Mouse (Mus musculus) testis, adult 2 months (tissue): Measurements from ENCODE around the gene Pfkfb2. TPM values are rescaled to one million over a fixed set of nuclear protein-coding genes. Genes with fewer than 3 reads are reported as not detected.
A peak's percentile ranks its signal among the peaks of the same experiment; 100 is the strongest.

Source experiments
- H3K27ac ChIP-seq: fragments of 200-500 bp; 2 replicates; pipeline ENCODE4 v1.5.1; 2012; ENCODE audit warnings: low read depth, low read length; ENCODE audit not compliant: control insufficient read depth, insufficient read depth
- H3K27me3 ChIP-seq: fragments of 200-500 bp; 2 replicates; pipeline ENCODE4 v1.6.1; 2012; ENCODE audit warnings: mild to moderate bottlenecking, low read length, moderate library complexity; ENCODE audit not compliant: control insufficient read depth, insufficient read depth
- H3K36me3 ChIP-seq: fragments of 200-500 bp; 2 replicates; pipeline ENCODE4 v1.6.1; 2012; ENCODE audit warnings: mild to moderate bottlenecking, low read length; ENCODE audit not compliant: control insufficient read depth, insufficient read depth
- H3K4me1 ChIP-seq: fragments of 200-500 bp; 2 replicates; pipeline ENCODE4 v1.6.1; 2012; ENCODE audit warnings: low read length; ENCODE audit not compliant: control insufficient read depth, insufficient read depth
- H3K4me3 ChIP-seq: fragments of 200-500 bp; 2 replicates; pipeline ENCODE4 v1.5.1; 2012; ENCODE audit warnings: low read depth, mild to moderate bottlenecking, low read length, moderate library complexity, mixed read lengths; ENCODE audit not compliant: control insufficient read depth
- CTCF ChIP-seq: fragments of 200-500 bp; IDR thresholded peaks from 2 replicates; pipeline ENCODE4 v1.5.1; 2012; ENCODE audit warnings: low read depth, mild to moderate bottlenecking, inconsistent platforms, low read length, moderate library complexity; ENCODE audit not compliant: control insufficient read depth, insufficient read depth, insufficient replicate concordance
- POLR2A ChIP-seq: fragments of 200-500 bp; IDR thresholded peaks from 2 replicates; pipeline ENCODE4 v1.6.1; 2012; ENCODE audit warnings: low read depth, mild to moderate bottlenecking, inconsistent platforms, low read length, moderate library complexity; ENCODE audit not compliant: control insufficient read depth
- polyA plus RNA-seq: library from polyadenylated mRNA; depleted of rRNA; stranded (reverse); fragments of >200 nt; gene quantifications from 2 replicates; pipeline ENCODE4 v1.2.3, GENCODE M21; 2012

Gene Pfkfb2
- polyA plus RNA-seq, 1 experiment = 33.0 TPM

DNA sequence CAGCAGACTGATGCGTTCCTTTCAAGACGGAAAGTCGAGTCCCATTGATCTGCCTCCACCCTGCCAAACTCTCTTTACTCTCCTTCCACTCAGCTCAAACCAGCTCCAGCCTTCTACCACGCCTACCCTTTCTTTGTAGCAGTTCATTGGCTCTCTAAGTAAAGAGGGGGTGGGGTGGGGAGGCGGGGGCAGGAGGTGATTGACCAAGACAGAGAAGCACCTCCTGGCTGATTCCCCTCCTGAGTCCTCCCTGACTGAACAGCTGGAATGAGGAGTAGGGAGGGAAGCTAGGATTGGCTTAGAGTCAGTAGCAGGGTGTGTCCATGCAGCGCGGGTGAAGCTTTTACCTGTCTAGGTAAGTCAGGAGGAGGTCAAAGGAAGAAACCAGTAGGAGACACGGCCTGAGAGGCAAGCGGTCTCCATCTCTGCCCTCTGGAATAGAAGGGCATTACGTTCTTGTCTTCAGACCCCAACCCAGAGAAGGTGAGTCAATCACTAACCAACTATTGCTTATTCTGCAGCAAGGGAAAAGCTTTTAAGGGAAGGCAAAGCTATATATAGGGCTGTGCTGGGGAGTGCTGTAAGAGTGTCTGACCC, 2.8 kb upstream of the Pfkfb2 start, which contains the start of gene AA986860:
Gene AA986860, plus strand, starts transcription at position 236 of the 597 bp plus-strand sequence.
- H3K4me3 ChIP-seq = peak within 1 kb of the TSS; percentile 71
- H3K4me1 ChIP-seq = no peaks in the 10 kb centered on the region
- no peak within 1 kb of the TSS for H3K27ac ChIP-seq
- H3K27me3 ChIP-seq = no peaks in the 10 kb centered on the region
- no peak for TF ChIP-seq POLR2A
- no peak for TF ChIP-seq CTCF
- H3K36me3 ChIP-seq = no peaks in the 10 kb centered on the region

- H3K27me3 ChIP-seq = no peaks in the 10 kb centered on the region
- H3K4me1 ChIP-seq = no peaks in the 10 kb centered on the region
- H3K27ac ChIP-seq = no peak overlapping the region
- peak overlapping the region; percentile 46; the same call in 1 of the 2 replicates for H3K4me3 ChIP-seq
- TF ChIP-seq CTCF = no peak
- TF ChIP-seq POLR2A = no peak
- H3K36me3 ChIP-seq = no peaks in the 10 kb centered on the region
Observed at GRCm38 (mm10) chr1:130728708-130729107, 345 bp downstream of the Pfkfb2 start.

DNA sequence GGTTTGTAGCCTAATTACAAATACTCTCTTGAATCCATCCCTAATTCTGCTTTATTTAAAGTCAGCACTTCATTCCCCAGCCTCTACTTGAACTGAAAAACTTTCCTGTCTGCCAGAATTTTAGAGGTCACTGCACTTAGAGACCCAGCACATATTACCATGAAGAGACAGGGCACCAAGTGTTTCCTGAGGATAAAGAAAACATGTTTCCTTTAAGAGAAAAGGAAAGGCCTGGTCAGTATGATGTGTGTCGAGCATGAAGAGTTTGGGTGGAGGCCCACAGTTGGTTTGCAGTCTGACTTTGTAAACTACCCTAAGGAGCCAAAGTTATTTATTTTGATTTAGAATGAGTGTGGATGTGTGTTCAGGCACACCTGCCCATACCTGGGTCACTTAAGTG, 983 bp downstream of the Pfkfb2 start:
- TF ChIP-seq POLR2A (no peak), CTCF (no peak)
- H3K36me3 ChIP-seq = no peaks in the 10 kb centered on the region
- H3K4me3 ChIP-seq = peak overlapping the region; percentile 46; the same call in 1 of the 2 replicates
- no peaks in the 10 kb centered on the region for H3K27me3 ChIP-seq
- no peak overlapping the region for H3K27ac ChIP-seq
- no peaks in the 10 kb centered on the region for H3K4me1 ChIP-seq

- H3K27ac ChIP-seq = no peak overlapping the region
- TF ChIP-seq CTCF = no peak
- TF ChIP-seq POLR2A = no peak
- H3K4me1 ChIP-seq = no peaks in the 10 kb centered on the region
- no peak overlapping the region for H3K4me3 ChIP-seq
- H3K36me3 ChIP-seq = no peaks in the 10 kb centered on the region
- H3K27me3 ChIP-seq = no peaks in the 10 kb centered on the region
Observed at GRCm38 (mm10) chr1:130726396-130726795, 2.7 kb downstream of the Pfkfb2 start.

DNA sequence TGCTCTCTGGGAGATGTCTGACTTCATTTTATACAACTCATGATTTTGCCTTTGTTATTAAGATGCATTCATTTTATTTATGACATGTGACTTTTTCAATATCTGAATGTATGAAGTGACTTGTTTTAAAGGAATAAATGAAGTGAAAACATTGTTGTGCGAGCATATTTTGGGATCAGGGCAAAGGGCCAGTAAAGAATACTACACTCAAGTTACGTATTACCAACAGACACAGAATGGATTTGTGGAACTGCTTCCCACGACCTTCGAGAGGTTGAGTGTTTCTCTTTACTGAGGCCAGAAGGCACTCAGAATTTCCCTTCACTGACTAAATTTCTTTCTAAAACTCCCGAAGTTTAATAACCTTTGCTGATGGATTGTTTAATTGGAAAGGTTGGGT, 4.8 kb downstream of the Pfkfb2 start:
- H3K36me3 ChIP-seq = no peaks in the 10 kb centered on the region
- no peaks in the 10 kb centered on the region for H3K27me3 ChIP-seq
- H3K4me1 ChIP-seq = no peaks in the 10 kb centered on the region
- no peak overlapping the region for H3K27ac ChIP-seq
- H3K4me3 ChIP-seq = no peak overlapping the region
- TF ChIP-seq CTCF (no peak), POLR2A (no peak)

DNA sequence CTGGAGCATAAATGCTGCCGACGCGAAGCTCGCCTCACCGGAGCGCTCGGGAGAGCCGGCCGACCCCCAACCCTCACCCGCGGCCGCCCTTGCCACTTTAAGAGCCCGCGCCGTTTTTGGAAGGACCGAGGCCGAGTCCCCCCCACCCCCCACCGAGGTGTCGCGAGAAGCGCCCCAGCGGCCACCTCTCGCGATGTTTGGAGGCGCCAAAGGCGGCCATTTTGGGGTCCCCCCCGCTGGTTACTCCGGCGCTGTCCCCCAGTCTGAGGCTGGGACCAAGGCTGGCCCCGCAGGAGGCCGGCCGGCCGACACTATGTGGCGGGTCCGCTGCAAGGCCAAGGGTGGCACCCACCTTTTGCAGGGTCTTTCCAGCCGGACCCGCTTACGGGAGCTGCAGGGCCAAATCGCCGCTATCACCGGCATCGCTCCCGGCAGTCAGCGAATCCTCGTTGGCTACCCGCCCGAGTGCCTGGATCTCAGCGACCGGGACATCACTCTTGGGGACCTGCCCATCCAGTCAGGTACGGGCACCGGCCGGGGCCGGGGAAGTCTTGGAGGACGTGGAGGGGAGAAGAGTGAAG, 11.7 kb downstream of the Pfkfb2 start, which contains the start of gene Yod1:
Gene Yod1, plus strand, starts transcription at position 37 of the 581 bp plus-strand sequence.
- peak within 1 kb of the TSS; percentile 93 for H3K4me3 ChIP-seq
- TF ChIP-seq POLR2A (no peak; the same call in 1 of the 2 replicates), CTCF (no peak)
- H3K36me3 ChIP-seq = no peaks in the 10 kb centered on the region
- H3K4me1 ChIP-seq = no peaks in the 10 kb centered on the region
- H3K27ac ChIP-seq = peak within 1 kb of the TSS; percentile 88
- no peaks in the 10 kb centered on the region for H3K27me3 ChIP-seq

GRCm38 (mm10) chr1:130716513-130717290, 12.4 kb downstream of the Pfkfb2 start:
- Histone ChIP-seq H3K4me3 (peak overlapping the region; percentile 93), H3K36me3 (peaks cover 3% of the 10 kb centered on the region; the same call in 1 of the 2 replicates), H3K27me3 (no peaks in the 10 kb centered on the region), H3K27ac (peak overlapping the region; percentile 88), H3K4me1 (no peaks in the 10 kb centered on the region)
- TF ChIP-seq CTCF = no peak
- TF ChIP-seq POLR2A = peak; percentile 52; the same call in 1 of the 2 replicates
